Mouse (Mus musculus): Measurements from ENCODE around the gene Zfp318.

Zfp318 gene

DNA sequence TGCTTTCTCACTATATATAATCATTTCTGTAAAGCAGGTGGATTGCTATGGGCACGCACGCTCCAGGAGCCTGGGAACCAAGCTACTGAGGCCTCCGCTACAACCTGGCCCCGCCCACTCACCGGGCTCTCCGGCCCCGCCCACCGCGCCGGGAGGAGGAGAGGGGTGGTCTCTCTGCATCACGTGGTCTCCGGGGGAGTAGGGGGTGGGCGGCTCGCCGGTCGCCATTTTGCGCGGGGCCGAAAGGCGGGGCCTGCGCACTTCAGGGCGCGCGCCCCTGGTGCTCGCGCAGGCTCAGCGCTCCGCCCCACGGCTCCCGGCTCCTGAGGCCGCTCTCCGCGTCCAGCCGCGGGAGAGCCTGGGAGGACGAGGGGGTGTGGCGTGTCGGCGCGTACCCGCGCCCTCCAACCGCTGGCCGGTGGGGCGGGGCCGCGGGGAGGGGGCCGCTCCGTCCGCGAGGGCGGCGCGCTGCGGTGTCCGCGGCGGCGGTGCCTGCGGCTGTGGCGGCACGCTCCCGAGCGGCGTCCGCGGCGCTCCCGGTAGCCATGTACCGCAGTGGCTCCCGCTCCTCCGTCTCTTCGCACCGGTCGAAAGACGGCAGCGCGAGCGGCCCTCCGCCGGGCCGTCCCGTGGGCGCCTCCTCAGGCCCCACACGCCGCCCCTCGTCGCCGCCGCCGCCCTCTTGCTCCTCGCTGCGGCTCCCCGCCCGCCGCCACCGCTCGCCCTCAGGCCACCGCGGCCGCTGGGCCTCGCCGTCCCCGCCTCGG lies at the start of gene Zfp318:
Gene Zfp318, plus strand, starts transcription at position 438 of the 767 bp plus-strand sequence.
- peak; percentile 96 for ATAC-seq (ENCODE audit: low TSS enrichment)

DNA sequence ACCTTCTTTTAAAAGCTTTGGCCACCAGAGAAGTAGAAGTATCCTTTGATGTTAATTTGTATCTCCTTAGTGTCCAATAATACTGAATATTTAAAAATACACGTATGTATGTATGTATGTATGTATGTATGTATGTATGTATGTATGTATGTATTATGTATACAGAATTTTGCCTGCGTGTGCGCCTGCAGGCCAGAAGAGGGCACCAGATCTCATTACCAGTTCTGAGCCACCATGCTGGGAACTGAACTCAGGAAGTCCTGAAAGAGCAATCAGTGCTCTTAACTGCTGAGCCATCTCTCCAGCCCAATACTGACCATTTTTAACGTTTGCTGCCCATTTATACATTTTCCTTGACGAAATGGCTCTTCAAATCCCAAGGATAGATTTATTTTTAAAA lies 47.1 kb upstream of the Zfp318 start:
- ATAC-seq (ENCODE audit: low TSS enrichment), result no peak

DNA sequence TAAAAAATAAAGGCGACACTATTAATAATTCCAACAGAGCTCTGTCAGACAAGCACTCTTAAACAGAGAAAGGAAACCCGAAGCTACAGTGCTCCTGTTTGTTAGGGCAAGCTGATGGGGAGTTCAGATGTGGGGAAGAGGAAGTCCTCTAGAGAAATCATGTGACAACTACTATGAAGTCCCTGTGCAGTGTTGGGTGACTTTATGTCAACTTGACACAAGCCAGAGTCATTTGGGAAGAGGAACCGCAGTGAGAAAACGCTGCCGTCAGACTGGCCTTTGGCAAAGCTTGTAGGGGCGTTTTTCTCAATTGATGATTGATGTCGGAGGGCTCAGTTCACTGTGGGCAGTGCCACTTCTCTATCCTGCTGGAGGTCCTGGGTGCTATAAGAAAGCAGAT lies 42.3 kb upstream of the Zfp318 start:
- ATAC-seq (ENCODE audit: low TSS enrichment), result no peak

DNA sequence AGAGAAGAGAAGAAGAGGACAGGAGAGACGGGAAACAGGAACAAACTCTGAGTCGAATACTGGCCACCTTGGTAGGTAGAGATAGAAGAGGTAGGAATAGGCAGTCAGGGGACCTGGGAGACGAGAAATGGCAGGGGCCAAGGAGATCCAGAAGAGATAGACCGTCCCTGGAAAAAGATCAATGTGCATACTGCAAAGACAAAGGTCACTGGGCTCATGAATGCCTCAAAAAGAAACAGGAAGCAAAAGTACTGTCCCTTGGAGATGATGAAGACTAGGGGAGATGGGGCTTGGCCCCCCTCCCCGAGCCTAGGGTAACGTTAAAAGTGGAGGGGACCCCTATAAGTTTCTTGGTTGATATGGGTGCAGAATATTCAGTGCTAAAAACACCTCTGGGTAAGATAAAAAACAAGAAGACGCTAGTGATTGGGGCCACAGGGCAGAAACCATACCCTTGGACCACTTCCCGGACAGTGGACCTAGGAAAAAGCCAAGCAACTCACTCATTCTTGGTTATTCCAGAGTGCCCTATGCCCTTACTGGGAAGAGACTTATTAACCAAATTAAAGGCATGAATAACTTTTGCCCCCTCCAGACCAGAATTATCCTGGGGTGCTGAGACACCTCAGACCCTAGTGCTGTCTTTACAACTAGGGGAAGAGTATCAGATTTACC lies 32.4 kb upstream of the Zfp318 start:
- no peak for ATAC-seq (ENCODE audit: low TSS enrichment)

DNA sequence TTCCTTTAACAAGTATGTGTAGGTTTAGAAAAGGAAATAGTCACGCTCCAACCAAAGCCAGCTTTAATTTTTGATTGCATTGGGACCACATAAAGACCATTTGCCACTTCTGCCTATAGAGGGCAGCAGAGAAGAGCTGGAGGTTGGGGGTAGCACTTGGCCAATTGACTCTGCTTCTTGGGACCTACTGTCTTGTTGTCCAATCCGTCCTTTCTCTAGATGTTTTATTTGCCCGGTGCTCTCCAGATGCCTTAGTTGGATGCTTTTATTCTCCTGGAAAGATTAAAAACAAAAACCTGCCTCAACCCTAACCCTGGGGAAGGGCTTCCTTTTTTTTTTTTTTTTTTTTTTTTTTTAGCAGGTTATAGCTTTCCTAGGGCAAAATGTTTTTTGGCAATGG lies 11.7 kb upstream of the Zfp318 start:
- ATAC-seq (ENCODE audit: low TSS enrichment), result no peak

DNA sequence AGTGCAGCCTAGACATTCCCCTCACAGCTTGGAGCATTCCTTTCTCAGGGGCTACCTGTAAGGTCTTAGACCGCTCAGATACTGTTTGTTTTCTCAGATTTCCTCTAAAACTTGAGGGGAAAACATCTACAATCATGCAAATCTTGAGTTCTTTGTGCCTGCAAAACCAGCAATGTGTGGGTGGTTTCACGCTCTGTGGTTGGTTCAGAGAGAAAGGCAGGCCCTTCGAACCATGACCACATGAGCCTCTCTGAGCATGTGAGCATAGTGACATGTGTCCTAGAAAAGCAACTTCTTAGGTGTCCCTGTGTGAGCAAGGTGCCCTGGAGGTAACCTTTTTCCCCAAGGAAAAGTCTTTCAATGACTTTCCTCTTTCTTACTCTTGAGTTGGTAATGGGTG lies 5.0 kb upstream of the Zfp318 start:
- no peak for ATAC-seq (ENCODE audit: low TSS enrichment)

DNA sequence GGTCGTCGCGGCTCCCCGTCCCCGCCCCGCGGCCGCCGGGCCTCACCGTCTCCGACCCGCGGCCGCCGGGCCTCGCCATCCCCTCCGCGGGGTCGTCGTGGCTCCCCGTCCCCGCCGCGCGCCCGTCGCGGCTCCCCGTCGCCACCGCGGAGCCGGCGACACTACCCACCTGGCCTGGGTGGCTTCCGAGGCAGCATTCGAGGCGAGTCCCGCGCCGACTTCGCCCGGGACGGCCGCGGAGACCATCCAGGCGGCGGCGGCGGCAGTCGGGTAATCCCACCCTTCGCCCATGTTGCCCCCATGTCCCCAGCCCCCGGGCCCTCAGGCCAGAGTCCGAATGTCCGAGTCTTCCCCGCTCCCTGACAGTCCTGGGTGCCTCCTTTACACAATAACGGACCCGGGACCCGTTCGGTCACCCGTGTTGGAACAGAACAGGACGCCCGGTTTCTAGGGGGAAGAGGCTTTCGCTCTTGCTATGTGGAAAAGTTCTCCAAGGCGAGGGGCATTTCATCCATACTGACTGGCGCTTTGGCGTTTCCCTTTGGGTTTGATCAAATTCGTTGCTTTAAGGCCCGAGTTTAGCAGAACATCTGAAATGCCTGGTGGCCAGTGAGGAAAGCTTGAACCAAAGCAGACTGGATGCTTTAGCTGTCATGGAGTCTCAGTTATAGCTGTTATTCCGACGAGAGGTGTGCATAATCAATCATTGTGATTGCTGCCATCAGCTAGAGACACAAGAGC lies 700 bp downstream of the Zfp318 start:
- ATAC-seq (ENCODE audit: low TSS enrichment), result no peak

DNA sequence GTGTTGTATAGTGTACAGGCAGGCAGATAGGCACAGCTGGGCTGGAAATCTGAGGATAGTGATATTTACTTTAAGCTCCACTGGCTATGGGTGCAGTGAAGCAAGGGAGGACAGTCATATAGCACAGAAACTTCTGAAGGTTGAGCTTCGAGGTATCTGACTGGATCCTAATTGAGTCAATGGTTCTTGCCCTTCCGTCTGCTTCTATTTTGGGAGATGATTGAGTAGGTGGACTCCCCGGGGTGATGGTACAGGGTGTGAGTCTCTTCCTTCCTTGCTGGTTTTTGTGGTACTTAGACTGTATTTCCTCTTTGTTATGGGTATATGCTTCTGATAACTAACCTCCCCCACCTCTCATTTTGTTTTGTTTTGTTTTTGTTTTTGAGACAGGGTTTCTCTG lies 4.7 kb downstream of the Zfp318 start:
- ATAC-seq (ENCODE audit: low TSS enrichment), result no peak

DNA sequence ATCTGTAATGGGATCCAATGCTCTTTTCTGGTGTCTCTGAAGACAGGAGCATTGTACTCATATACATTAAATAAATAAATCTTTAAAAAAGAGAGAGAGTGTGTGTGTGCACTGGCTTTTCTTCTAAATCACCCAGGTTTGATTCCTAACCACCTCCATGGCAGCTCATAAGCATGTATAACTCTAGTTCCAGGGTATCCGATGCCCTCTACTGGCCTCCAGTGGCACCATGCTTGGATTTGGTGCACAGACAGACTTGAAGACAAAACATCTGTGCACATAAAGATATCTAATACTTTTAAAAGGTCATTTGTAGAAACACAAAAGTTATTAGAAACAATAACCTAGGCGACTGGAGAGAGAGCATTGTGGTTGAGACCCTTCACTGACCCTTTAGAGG lies 9.5 kb downstream of the Zfp318 start:
- no peak; the same call in 1 of the 2 replicates for ATAC-seq (ENCODE audit: low TSS enrichment)

DNA sequence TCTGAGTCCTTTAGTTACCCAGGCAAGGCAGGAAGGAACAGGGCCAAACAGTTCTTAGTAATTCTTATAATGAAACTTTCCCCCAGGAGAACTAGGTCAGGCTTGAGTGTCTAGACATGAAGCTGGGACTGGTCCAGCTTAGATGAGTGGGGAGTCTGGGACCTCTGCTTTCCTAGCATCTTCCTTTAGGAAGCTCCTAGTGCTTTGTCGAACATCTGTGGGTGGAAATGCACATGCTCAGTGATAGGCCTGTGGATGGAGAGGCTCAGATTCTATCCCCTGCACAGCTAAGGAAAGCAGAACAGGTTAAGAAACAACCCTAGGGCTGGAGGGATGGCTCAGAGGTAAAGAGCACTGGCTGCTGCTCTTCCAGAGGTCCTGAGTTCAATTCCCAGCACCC lies 11.1 kb downstream of the Zfp318 start:
- peak; percentile 78; the same call in 1 of the 2 replicates for ATAC-seq (ENCODE audit: low TSS enrichment)

DNA sequence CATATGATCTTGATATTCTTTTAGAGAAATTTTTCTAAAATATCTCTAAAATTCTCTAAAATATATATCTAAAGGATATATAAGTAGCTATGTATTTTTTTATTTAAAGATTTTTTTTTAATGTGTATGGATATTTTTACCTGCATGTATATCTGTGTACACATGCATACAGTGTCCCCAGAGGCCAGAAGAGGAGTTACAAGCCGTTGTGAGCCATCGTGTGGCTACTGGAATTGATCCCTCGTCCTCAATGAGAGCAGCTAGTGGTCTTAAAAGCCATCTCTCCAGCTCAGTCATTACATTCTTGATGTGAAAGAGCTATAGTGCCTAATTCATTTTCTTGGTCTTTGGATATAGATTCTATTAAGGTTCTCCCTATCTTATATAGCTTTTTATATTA lies 24.9 kb downstream of the Zfp318 start:
- ATAC-seq (ENCODE audit: low TSS enrichment), result no peak

DNA sequence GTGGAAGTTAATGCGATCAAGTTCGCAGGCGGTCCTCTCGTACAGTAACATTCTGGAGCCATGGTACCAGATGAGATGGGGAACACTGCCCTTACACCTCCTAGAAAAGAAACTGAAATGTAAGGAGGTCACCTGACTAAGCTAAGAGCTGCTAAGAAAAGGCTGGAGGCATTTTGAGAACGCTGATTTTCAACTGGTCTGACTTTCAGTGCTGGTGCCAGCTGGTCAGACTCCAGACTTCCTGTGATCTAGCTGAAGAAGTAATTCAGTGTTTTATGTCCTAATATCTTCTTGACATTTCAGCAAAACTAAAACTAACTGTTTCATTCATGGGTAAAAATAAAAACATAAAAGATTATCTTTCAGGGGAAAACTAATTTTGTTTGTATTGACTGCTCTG lies 35.1 kb downstream of the Zfp318 start:
- ATAC-seq (ENCODE audit: low TSS enrichment), result 0 out of 2 replicates have a peak, but pooled peaks have one; percentile 6

DNA sequence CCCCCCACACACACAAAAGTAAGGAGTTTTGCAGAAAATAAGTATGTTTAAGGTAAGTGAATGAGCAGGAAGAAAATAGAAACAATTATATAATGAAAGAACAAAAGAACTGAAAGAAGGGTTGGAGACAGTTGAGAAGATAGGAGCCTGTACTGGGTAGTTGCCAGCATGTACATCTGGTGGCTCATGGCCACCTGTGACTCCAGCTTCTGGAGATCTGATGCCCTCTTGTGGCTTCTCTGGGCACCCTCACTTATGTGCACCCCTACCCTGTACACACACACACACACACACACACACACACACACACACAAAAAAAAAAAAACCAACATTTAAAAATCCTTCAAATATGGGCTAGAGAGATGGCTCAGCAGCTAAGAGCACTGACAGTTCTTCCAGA lies 36.2 kb downstream of the Zfp318 start:
- ATAC-seq (ENCODE audit: low TSS enrichment), result no peak

DNA sequence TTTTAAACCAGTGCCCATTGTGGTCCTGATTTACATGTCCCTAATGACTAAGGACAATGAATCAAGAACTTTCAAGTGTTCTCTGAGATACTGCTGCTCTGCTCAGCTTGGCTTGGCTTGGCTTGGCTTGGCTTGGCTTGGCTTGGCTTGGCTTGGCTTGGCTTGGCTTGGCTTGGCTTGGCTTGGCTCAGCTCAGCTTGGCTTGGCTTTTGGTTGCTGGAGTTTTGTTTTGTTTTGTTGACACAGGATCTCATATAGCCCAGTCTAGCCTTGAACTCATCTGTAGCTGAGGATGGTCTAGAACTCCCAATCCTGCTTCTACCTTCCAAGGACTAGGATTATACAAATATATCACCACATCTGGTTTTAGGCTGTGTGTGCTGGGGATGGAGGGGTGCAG lies 43.0 kb downstream of the Zfp318 start:
- no peak for ATAC-seq (ENCODE audit: low TSS enrichment)

DNA sequence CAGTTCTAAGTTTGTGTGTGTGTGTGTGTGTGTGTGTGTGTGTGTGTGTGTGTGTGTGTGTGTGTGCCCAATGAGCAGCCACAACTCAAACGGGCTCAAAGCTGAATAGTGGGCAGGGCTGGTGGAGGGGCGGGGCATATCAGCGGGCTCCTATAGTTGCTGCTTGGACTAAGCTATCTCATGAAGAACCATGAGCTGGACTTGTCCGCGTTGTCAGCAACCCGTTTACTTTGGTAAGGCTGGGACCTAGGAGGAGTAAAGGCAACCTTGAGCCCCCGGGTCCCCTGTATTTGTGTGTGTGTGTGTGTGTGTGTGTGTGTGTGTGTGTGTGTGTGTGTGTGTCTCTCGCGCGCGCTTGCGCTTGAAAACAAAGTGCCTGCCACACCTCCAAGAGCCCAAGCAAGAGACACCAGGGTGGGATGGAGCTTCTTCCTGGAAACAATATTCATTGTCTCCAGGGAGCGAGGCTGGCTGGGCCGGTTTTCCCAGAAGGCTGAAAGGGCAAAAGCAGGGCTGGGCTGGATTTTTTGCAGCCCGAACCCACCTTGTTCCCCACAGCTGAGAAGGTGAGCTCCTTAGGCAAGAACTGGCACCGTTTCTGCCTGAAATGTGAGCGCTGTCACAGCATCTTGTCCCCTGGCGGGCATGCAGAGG lies 45.4 kb downstream of the Zfp318 start, which contains the start of gene Crip3:
Gene Crip3, plus strand, starts transcription at position 166 of the 654 bp plus-strand sequence.
- ATAC-seq (ENCODE audit: low TSS enrichment), result no peak

DNA sequence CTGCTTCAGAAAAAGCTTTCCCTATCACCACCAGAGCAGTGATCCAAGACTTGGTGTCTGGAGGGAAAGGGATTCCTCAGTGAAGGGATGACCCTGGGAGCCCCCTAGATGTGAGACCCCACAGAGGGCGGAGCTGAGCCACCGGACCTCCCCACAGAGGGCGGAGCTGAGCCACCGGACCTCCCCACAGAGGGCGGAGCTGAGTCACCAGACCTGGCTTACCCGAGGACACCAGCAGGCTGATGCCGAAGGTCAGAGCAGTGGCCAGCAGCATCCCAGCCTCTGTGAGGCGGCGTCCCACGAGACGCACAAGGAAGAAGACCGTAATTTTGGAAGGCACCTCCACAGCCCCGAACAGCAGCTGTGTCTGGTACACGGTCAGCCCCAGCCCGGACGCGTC lies 50.1 kb downstream of the Zfp318 start:
- ATAC-seq (ENCODE audit: low TSS enrichment), result no peak

DNA sequence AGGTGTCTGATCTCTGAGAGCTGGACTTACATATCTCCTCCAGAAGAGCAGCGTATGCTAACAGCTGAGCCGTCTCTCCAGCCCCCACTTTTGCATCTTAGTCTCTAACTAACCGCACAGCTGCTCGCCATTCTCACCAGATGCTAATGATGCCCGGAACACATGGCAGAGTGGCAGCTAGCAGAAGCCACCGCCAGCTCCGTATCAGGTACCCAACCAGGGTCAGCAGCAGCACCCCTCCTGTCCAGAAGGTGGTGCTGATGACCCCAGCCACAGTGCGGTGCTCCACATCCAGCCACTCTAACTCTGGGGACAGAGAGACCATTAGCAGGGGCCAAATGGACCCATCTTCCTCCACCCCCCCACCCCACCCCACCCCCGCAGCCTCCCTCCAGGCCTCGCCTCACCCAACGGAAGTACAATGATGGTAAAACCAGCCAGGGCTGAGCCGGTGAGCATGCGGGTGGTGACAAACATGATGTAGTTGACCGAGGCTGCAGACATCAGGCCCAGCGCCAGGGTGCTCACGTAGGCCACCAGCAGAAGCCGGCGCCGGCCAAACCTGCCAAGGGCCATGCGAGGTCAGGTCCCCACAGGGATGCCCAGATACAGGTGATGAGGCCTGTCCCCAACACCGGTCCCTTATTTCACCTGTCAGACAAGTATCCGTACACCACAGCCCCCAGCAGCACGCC lies 53.3 kb downstream of the Zfp318 start:
- ATAC-seq (ENCODE audit: low TSS enrichment), result peak; percentile 46; the same call in 1 of the 2 replicates

DNA sequence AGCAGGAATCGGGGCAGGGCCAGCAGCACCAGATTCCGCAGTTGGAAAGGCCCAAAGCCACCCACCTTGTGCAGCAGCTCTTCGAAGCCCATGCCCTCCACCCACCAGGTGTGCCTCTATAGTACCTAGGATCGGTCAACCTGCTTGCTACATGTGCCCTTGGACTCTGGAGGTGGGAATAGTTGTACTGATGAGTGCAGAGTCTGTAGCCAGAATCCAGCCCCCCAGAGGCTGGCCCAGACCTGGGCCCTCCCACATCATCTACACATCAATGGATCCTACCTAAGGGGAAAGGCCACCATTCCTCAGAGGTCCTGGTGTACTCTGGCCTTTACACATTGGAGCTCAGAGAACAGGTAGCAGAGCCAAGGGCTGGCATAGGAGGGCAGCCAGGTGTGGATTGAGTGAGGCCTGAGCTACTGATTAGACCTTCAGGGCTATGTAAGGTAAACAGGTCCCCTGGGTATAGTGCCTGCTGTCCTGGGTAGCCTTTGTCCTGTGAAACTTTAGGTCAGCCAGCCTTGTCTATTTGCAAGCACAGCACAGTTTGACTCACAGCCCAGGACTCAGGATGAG lies 54.9 kb downstream of the Zfp318 start, which contains the start of gene Slc22a7:
Gene Slc22a7, minus strand, starts transcription at position 160 of the 576 bp plus-strand sequence.
- no peak for ATAC-seq (ENCODE audit: low TSS enrichment)

DNA sequence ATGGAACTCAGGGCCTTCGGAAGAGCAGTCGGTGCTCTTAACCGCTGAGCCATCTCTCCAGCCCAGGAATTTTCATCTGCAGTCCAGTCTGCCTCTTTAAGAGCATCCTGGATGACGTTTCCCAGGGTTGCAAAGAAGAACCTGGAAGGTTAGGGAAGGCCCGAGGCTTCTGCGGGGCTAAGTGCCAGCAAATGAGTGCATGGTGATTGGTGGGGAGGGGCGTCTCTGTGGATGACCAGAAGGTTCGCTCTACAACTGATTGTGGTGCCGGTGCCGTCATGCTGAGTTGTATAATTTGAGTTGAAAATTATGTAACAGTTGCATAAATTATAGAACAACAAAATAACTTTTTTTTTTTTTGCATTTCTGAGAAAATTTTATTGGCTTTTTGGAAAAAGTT lies 55.6 kb downstream of the Zfp318 start:
- no peak for ATAC-seq (ENCODE audit: low TSS enrichment)

DNA sequence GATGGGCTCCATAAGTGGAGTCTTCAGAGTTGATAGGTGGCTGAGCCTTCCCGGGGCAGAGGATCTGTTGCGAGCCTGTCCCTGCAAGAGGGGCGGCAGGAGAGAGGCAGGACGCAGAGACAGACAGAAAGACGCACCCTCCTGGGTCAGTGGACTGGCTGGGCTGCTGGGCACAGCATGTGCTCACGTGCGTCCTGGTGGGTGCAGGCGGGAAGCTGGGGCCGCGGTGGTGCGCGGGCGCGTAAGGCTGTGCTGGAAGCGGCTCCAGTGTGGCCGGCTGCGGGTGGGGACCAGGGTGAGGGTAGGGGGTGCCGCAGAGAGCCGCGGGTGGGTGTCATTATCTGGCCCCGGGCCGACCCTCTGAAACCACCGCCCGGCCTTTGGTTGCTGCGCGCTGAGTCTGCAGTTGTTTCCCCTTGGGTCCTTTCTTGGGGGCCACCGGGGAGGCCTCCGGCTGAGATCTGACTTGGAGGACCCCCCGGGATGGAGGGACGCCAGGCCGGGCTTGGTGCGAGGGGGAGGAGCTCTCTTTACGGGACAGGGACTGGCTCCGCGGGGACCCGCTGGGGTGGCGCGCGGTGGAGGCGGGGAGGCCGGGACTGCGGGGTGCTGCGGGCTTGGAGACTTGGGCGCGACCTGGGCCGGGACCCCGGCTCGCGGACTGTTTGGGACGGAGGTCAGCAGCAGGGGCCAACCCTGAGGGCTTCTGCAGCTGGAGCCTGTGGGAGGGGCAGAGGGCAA lies 61.5 kb downstream of the Zfp318 start:
- ATAC-seq (ENCODE audit: low TSS enrichment), result no peak
